Mouse (Mus musculus) urinary bladder, postnatal 4 days (tissue): ENCODE data around the gene Bfsp1.

Experiments
- DNase-seq, 2 experiments: peaks; one replicate each; pipeline ENCODE4 v3.0.0; 2021 to 2022; ENCODE audit warnings: low spot score in 2 of 2

Gene Bfsp1

GRCm38 (mm10) chr2:143853447-143853846 is 9.5 kb downstream of the Bfsp1 start:
- no peak for DNase-seq

- DNase-seq: no peak
These were observed 10.4 kb downstream of the Bfsp1 start for GRCm38 (mm10) chr2:143852295-143853275.

DNA sequence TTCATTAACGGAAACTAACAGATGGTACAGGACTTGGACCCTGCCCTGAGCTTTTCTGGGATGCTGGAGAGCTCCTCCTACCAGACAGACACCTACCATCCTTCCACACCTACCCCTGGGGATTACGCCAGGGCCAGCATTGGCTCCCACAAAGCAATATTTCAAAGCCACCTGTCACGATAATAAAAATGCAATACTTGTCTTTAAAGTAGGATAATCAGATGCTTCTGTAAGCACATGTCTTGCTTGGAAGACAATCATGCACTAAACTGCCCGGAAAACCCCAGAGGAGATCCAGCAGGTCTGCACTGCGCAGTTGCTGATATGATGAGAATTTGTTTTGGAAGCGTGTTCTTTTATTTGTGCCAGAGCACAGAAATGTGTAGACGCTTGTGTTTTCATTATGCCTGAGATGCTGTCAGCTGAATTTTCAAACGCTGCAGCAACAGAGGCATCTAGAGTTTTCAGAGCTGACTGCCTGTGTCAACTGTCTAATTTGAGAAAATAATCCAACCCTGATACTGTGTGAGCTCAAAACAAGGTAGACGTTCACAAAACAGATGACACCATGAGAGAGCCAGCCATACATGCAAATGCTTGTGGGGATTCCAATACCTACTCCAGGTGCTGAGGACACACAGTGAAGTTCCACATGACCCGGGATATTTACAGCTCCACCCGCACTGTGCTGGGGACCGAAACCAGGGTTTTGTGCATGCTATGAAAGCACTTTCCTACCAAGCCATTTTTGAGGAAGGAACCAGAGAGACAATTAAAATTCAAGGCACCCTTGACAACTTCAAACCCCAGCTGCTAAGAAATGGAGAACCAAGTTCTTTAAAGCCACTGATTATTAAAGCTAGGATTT is 11.4 kb downstream of the Bfsp1 start:
- DNase-seq: no peak

DNA sequence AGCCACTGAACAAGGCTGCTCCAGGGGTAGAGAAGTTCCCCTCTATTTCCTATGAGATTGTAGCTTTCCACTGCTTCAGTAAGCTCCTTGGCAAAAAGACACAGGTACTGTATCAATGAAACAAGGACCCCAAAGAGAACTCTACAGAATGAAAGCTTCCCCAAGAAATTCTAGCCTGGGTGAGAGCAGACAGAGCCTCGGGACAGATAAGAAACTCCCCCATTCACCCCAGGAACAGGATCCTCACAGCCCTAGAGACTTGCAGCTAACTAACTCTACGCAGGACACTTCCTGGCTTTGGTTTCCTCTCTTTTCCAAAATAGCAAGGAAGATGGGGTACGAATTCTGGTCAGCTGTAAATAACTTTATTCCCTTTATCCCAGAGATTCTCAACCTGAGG is 15.7 kb downstream of the Bfsp1 start:
- DNase-seq: no peak

DNA sequence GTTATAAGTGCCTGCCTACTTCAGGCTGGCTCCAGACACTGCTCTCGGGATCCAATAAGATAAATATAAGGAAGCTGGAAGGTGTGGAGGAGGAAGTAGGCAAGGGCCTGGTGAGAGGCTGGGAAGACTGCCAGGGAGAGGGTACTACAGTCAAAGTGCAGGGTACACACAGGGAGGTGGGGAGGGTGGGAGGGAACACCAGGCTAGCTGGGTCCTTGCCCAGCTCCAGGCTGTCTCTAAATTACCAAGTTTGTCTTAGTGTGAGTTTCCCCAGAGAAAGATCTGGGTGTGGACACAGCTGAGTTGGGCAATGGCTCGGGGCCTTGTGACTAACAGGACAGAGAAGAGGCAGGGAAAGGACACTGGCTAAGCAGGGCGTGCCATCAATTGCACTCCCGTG is 16.2 kb downstream of the Bfsp1 start:
- DNase-seq: no peak

- no peak for DNase-seq
These were observed 18.2 kb downstream of the Bfsp1 start for GRCm38 (mm10) chr2:143844779-143845178.

DNA sequence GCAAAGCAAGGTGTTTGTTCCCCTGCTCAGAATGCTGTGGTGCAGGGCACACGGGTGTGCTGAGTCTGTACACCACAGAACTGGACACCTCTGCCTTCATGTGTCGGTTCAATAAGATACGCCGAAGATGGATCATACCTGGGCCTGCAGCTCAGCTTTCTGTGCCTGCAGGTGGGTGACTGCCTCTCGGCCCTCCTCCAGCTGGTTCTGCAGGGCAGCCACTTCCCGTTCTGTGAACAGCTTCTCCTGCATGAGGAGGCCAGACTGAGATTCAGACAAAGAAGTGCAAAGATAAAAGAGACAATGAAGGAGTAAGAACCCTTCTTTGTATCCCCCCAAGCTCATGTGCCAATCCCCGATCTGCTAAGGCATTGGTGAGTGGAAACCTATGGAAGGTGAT is 21.4 kb downstream of the Bfsp1 start:
- no peak for DNase-seq

GRCm38 (mm10) chr2:143840895-143841294 is 22.1 kb downstream of the Bfsp1 start:
- no peak for DNase-seq

GRCm38 (mm10) chr2:143839458-143839857 is 23.5 kb downstream of the Bfsp1 start:
- no peak for DNase-seq

- no peak for DNase-seq
These were observed 24.3 kb downstream of the Bfsp1 start for GRCm38 (mm10) chr2:143838698-143839097.

GRCm38 (mm10) chr2:143837291-143837701 is 25.7 kb downstream of the Bfsp1 start:
- peak; percentile 47 to 78 for DNase-seq

DNA sequence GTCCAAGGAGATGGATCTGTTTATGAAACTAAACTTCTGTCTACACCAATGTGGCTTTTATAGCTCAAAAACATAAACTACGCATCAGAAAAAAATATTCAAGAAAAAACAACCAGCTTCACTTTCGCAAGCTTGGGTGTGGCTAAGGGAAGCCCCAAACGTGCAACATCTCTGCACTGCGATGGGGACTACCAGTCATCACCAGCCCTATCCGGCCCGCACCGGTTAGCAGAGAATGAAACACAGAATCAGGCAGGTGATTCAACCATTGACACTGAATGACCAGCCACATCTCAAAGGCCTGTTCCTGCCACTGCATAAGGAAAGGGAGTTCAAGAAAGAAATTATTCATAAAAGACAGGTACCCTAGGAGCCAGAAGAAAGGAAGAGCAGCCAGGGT is 27.2 kb downstream of the Bfsp1 start:
- no peak for DNase-seq

DNA sequence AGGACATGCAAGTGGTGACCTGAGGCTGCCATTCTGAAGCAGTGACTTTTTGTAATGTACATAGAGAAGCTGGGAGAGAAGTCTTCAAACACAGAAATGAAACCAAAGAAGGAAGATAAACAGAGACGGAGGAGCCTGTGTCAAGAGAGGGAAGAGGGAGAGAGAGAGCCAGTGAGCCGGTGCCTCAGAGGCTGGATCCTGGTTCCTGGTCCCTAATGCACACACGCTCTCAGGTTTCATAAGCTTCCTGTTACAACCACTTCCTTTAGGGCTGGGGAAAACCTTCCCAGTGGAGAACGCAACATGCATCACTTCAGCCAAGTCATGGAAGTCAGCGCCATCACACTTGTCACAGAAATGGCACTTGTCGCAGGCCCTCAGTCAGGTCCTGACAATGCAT is 28.9 kb downstream of the Bfsp1 start:
- DNase-seq: no peak

DNA sequence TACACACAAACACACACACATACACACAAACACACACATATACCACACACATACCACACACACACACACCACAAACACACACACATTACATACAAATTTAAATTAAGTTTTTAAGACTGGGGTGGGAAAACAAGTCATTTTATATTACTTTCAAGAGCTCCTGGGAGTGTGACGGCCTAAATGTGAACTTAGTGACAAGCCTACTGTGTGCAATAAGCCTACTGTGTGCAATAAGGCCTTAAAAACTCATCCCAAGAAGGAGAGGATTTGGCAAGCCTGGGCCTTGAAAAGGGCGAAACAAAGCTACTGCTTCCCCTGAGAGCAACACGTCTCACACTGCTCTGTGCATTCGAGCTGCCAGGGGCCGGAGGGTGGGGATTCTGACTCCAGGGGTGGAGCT is 30.3 kb downstream of the Bfsp1 start:
- DNase-seq: no peak

DNA sequence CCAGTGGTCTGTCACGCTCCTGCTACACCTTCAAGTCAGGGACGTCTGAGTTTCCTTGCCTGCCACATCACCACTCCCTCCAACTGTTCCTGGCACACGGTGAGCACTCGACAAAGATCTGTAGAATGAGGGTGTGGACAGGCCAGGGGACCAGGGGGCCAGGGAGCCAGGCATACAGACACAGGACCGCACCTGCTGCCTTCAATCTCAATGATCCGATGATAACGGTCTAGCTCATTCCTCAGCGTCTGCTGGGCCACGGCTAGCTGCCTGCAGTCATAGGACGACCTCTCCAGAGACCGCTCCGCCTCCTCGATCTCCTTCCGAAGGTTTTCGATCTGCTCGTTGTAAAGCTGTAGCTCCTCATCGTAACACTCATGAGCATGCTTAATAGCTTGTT is 31.3 kb downstream of the Bfsp1 start:
- no peak for DNase-seq

DNA sequence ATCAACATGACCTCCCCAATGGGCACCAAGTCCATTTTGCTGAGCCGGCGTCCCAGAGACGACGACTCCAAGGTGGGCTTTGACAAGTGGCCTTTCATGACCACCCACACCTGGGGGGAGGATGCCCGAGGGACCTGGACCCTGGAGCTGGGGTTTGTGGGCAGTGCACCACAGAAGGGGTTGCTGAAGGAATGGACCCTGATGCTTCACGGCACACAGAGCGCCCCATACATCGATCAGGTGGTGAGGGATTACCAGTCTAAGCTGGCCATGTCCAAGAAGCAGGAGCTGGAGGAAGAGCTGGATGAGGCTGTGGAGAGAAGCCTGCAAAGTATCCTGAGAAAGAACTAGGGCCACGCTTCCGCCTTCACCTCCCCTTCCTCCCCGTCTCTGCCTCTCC is 49.5 kb downstream of the Bfsp1 start:
- DNase-seq: no peak

DNA sequence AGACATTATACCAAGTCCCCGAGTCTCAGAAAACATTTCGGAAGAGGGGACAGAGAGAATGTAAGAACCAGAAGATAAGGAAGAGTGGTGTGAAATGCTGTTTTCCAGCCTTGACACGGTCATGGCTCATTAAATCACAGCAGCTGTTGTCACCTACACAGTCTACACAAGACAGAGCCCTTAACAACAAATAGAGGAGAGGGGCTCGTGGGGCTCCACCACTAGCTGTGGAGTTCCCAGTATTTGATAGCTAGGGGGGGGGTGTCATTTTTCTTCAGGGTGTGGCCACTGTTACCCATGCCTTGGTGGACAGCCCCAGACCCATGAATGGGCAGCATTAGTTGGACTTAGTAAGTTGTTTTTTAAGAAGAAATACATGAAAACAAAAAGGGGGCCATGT is 50.7 kb downstream of the Bfsp1 start:
- no peak for DNase-seq

- DNase-seq: no peak
These were observed 54.2 kb downstream of the Bfsp1 start for GRCm38 (mm10) chr2:143808789-143809188.

- DNase-seq: peak in 1 of 2 experiments; percentile 6
These were observed 55.9 kb downstream of the Bfsp1 start for GRCm38 (mm10) chr2:143806924-143807664.

DNA sequence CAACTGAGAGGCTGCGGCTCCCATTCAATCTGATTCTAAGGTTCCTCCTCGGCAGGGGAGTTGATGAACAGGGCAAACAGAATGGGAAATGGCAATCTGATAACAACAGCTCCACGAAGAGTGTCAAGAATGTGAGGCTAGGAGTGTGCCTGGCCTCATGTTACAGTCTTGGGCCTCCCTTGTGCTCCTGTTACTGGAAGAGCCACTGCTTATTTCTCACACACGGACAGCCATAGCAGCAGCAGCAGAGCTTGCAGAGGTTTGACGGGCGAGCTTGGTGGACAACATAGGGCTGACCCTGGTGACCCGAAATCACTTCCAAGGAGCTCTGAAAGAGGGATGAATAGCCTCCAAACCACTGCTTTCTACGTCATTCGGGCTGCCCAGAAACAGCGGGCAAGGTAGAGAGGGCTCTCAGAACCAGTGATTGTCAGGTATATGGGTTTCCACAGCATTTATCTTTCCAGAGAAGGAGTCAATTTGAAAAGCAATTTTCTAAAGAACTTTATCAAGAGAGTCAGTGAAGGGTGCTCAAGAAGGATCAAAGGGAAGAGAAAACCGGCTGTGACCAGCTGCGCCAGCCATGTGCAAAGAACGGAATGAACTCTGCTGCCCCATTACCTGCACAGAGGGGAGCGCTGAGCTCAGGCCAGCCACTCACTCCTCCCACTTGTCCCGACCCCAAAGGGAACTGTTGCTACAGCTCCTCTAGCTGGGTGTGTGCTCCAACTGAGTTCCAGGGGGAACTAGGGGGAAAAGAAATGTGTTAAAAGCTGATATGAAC is 56.6 kb downstream of the Bfsp1 start:
- no peak for DNase-seq

GRCm38 (mm10) chr2:143801097-143801496 is 61.9 kb downstream of the Bfsp1 start:
- no peak for DNase-seq
